Mouse (Mus musculus): ENCODE measurements around the gene Fgfr3. TPM values are rescaled to one million over a fixed set of nuclear protein-coding genes. Genes with fewer than 3 reads are reported as not detected.
A peak's percentile ranks its signal among the peaks of the same experiment; 100 is the strongest.

Gene Fgfr3
- total and polyA plus RNA-seq, 2 experiments from 2014 or later = 24.5 to 81.6 TPM

GRCm38 (mm10) chr5:33781964-33782344 lies 60.5 kb downstream of the Fgfr3 start:
- DNase-seq (ENCODE audit: low spot score) = no peak
- no peak for ATAC-seq (ENCODE audit: low FRiP score)
- no peak for TF ChIP-seq CTCF (IDR thresholded peaks at IDR 0.05)
- H3K4me3 ChIP-seq (ENCODE audit: low read depth, low read length) = peak overlapping the region; percentile 87
- peak overlapping the region; percentile 84 for H3K27ac ChIP-seq (ENCODE audit: low read depth, low read length)
- no peaks in the 10 kb centered on the region for H3K27me3 ChIP-seq (ENCODE audit: insufficient read depth, low read length)
- no peaks in the 10 kb centered on the region for H3K9me3 ChIP-seq (ENCODE audit: low read length)
- 5% methylated on average over 11 of the region's 11 CpGs for WGBS
- H3K4me2 ChIP-seq (ENCODE audit: low read depth, low read length, poor library complexity, severe bottlenecking) = peak overlapping the region; percentile 84
- peak overlapping the region; percentile 90 for H3K9ac ChIP-seq (replicated peaks; ENCODE audit: low read length, poor library complexity, severe bottlenecking)
- H3K36me3 ChIP-seq (ENCODE audit: insufficient read depth, low read length) = peaks cover 10% of the 10 kb centered on the region
- H3K4me1 ChIP-seq (ENCODE audit: insufficient read depth, low read length) = 0 out of 2 replicates have a peak, but pooled peaks cover 5% of the 10 kb centered on the region

DNA sequence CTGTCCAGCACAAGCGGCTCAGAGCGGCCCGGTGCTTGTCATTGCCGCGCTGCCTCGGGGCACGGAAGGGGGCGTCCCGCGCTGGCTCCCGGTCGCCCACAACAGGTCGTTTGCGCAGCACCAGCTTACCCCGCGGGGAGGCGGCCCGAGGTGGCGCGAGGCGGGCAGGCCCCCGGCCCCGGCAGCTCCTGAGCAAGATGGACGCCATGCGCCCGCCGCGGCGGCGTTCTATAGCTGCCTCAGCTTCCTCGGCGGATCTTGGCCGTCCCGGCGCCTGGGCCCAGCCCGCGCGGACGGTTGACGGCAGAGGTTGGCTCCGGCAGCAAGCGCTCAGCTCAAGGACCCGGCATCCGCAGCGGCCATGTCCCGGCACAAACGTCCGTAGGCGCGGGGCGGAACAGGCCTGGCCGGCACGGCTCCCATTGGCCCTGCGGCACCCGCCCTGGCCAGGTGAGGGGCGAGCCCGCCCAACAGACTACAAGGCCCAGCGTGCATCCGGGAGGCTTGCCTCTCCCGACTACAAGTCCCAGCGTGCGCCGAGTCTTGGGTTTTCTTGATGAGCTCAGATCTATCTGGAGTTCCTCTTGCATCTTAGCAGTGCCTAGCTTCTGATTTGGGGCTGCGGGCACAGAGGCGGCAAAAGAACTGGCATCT lies 61.0 kb downstream of the Fgfr3 start, which contains the start of gene Letm1:
Gene Letm1, minus strand, starts transcription at position 473 of the 654 bp plus-strand sequence.
- Histone ChIP-seq H3K9me3 (ENCODE audit: low read length) (no peaks in the 10 kb centered on the region), H3K4me2 (ENCODE audit: low read depth, low read length, poor library complexity, severe bottlenecking) (peak within 1 kb of the TSS; percentile 84), H3K4me3 (ENCODE audit: low read depth, low read length) (peak within 1 kb of the TSS; percentile 87), H3K27me3 (ENCODE audit: insufficient read depth, low read length) (no peaks in the 10 kb centered on the region), H3K9ac (replicated peaks; ENCODE audit: low read length, poor library complexity, severe bottlenecking) (peak within 1 kb of the TSS; percentile 90), H3K27ac (ENCODE audit: low read depth, low read length) (peak within 1 kb of the TSS; percentile 84), H3K4me1 (ENCODE audit: insufficient read depth, low read length) (0 out of 2 replicates have a peak, but pooled peaks cover 5% of the 10 kb centered on the region), H3K36me3 (ENCODE audit: insufficient read depth, low read length) (peaks cover 4% of the 10 kb centered on the region)
- ATAC-seq (ENCODE audit: low FRiP score) = peak; percentile 98
- DNase-seq (ENCODE audit: low spot score) = peak; percentile 98
- peak; percentile 38 for TF ChIP-seq CTCF (IDR thresholded peaks at IDR 0.05)
- WGBS = under 1% methylated on average over 55 of the region's 65 CpGs

DNA sequence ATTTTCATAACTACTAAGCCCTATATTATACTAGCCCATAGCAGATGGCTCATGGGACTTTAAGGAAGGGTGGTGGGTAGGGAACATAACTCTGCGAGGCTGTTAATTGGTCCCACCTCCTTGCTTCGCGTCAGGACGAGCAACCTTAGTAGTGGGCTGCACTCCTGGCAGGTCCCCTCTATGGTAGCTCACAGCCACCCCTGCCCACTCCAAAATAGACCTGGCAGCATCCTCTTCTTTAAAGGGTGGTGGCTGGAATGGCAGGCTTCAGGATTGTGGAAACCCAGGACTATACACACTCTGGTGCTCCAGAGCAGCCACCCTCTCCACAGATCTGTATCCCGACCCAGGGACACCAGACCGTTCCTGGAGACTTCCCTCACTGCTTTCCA lies 61.5 kb downstream of the Fgfr3 start:
- ATAC-seq (ENCODE audit: low FRiP score) = peak; percentile 79
- Histone ChIP-seq H3K9ac (replicated peaks; ENCODE audit: low read length, poor library complexity, severe bottlenecking) (peak overlapping the region; percentile 90), H3K4me1 (ENCODE audit: insufficient read depth, low read length) (0 out of 2 replicates have a peak, but pooled peaks cover 5% of the 10 kb centered on the region), H3K4me2 (ENCODE audit: low read depth, low read length, poor library complexity, severe bottlenecking) (peak overlapping the region; percentile 84), H3K27me3 (ENCODE audit: insufficient read depth, low read length) (no peaks in the 10 kb centered on the region), H3K4me3 (ENCODE audit: low read depth, low read length) (peak overlapping the region; percentile 87), H3K27ac (ENCODE audit: low read depth, low read length) (peak overlapping the region; percentile 84; the same call in 1 of the 2 replicates), H3K36me3 (ENCODE audit: insufficient read depth, low read length) (no peaks in the 10 kb centered on the region), H3K9me3 (ENCODE audit: low read length) (no peaks in the 10 kb centered on the region)
- DNase-seq (ENCODE audit: low spot score) = no peak
- no peak for TF ChIP-seq CTCF (IDR thresholded peaks at IDR 0.05)
- 8% methylated on average over 6 of the region's 6 CpGs for WGBS

Other genes with a start within 250 kb of the Fgfr3 start
- 29.1 and 41.2 TPM in 2 replicates for gene Fam53a, start 92.0 kb upstream of the Fgfr3 start, total RNA-seq (2014; rRNA removed)
- 27.3 and 28.0 TPM in 2 replicates for gene Fam53a, start 92.0 kb upstream of the Fgfr3 start, polyA plus RNA-seq (2015; fragmentation: Nextera tagmentation; extraction: Ambion mirVana)
- 1.2 TPM in 1 of 2 replicates, not detected in the other for gene Gm9903, start 91.7 kb upstream of the Fgfr3 start, total RNA-seq (2014; rRNA removed)
- gene Gm9903, start 91.7 kb upstream of the Fgfr3 start, polyA plus RNA-seq (2015; fragmentation: Nextera tagmentation; extraction: Ambion mirVana) = 0.31 and 0.53 TPM in 2 replicates
- gene Slbp, start 69.1 kb upstream of the Fgfr3 start, total RNA-seq (2014; rRNA removed) = 91.2 and 99.5 TPM in 2 replicates
- 119 and 126 TPM in 2 replicates for gene Slbp, start 69.1 kb upstream of the Fgfr3 start, polyA plus RNA-seq (2015; fragmentation: Nextera tagmentation; extraction: Ambion mirVana)
- gene Tacc3, start 63.5 kb upstream of the Fgfr3 start, total RNA-seq (2014; rRNA removed) = 9.9 and 17.4 TPM in 2 replicates
- 18.7 and 21.3 TPM in 2 replicates for gene Tacc3, start 63.5 kb upstream of the Fgfr3 start, polyA plus RNA-seq (2015; fragmentation: Nextera tagmentation; extraction: Ambion mirVana)
- 26.0 and 29.5 TPM in 2 replicates for gene Tmem129, start 63.3 kb upstream of the Fgfr3 start, total RNA-seq (2014; rRNA removed)
- 17.3 and 21.4 TPM in 2 replicates for gene Tmem129, start 63.3 kb upstream of the Fgfr3 start, polyA plus RNA-seq (2015; fragmentation: Nextera tagmentation; extraction: Ambion mirVana)
- 44.1 and 61.7 TPM in 2 replicates for gene Letm1, start 61.1 kb downstream of the Fgfr3 start, total RNA-seq (2014; rRNA removed)
- 78.2 and 83.4 TPM in 2 replicates for gene Letm1, start 61.1 kb downstream of the Fgfr3 start, polyA plus RNA-seq (2015; fragmentation: Nextera tagmentation; extraction: Ambion mirVana)
- 108 and 121 TPM in 2 replicates for gene Nsd2, start 99.1 kb downstream of the Fgfr3 start, total RNA-seq (2014; rRNA removed)
- gene Nsd2, start 99.1 kb downstream of the Fgfr3 start, polyA plus RNA-seq (2015; fragmentation: Nextera tagmentation; extraction: Ambion mirVana) = 59.6 and 72.1 TPM in 2 replicates
- gene Nelfa, start 214.7 kb downstream of the Fgfr3 start, total RNA-seq (2014; rRNA removed) = 26.1 and 29.6 TPM in 2 replicates
- gene Nelfa, start 214.7 kb downstream of the Fgfr3 start, polyA plus RNA-seq (2015; fragmentation: Nextera tagmentation; extraction: Ambion mirVana) = 32.5 and 34.9 TPM in 2 replicates

Measured in midbrain, postnatal 0 days (tissue).